Mouse (Mus musculus): ENCODE results near the gene Klf8.

DNA sequence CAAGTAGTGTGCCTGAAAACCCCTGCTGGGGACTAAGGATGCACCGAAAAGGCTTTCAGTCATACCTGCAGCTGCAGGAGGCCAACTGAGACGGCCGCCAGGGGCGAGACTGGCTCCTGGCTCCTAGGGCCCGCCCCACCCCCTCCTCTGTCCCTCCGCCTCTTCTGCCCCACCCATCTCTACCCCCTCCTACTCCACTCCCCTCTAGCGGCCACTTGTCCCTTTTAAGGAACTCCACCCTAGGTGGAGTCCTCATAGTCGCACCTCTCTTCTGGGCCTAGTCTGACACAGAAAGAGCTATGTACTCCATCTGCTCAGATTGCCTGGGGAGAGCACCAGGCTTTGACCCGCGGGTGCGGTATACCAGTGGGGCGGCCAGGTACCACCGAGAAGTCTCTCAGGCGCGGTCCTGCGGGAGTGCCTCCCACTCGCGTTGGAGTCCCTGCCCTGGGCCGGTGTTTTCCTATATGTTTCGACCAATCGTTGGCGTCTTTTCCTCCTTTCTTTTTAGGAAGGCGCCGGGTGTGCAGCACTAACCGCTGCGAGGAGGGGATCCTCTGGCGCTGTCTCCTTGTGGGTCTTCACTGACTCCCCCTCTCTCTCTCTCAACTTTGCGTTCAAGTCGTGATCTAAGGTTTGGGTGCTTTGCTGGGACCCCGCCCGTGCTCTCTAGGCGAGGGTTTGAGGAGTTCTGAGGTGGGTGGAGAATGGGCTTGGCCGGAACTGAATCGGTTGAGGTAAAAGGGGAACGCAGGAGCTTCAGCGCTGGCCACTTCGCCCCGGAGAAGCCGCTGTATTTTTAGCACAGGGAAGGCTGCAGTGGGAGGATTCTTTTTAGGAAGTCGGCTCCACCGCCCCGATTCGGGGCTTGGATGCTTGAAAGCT, 122.3 kb downstream of the Klf8 start:
- TF ChIP-seq POLR2A (IDR thresholded peaks at IDR 0.05; ENCODE audit: borderline replicate concordance, extremely low read depth, insufficient read depth, insufficient read length, poor library complexity, severe bottlenecking) (no peak), CTCF (IDR thresholded peaks at IDR 0.05; ENCODE audit: borderline replicate concordance, extremely low read depth, insufficient read depth, insufficient read length) (0 out of 2 replicates have a peak, but pooled peaks have one; percentile 0)
